Mouse (Mus musculus): ENCODE data around the gene Stub1. TPM values are rescaled to one million over a fixed set of nuclear protein-coding genes. Genes with fewer than 3 reads are reported as not detected.
A peak's percentile ranks its signal among the peaks of the same experiment; 100 is the strongest.

The Stub1 gene
- polyA plus RNA-seq, 1 experiment from 2014 or later: 114 TPM

GRCm38 (mm10) chr17:25867836-25868600 lies 34.8 kb upstream of the Stub1 start:
- peaks cover 20% of the 10 kb centered on the region for H3K36me3 ChIP-seq (replicated peaks)
- peak overlapping the region; percentile 66 for H3K9ac ChIP-seq
- peak; percentile 53 for ATAC-seq (ENCODE audit: insufficient read depth)
- WGBS (ENCODE audit: insufficient replicate concordance): under 1% methylated on average over 42 of the region's 42 CpGs
- peak overlapping the region; percentile 88 for H3K4me2 ChIP-seq
- peak overlapping the region; percentile 69 for H3K4me3 ChIP-seq (replicated peaks)
- H3K9me3 ChIP-seq (replicated peaks): no peaks in the 10 kb centered on the region
- H3K4me1 ChIP-seq (replicated peaks): peaks cover 32% of the 10 kb centered on the region
- no peaks in the 10 kb centered on the region for H3K27me3 ChIP-seq
- peak overlapping the region; percentile 77 for H3K27ac ChIP-seq (replicated peaks)

DNA sequence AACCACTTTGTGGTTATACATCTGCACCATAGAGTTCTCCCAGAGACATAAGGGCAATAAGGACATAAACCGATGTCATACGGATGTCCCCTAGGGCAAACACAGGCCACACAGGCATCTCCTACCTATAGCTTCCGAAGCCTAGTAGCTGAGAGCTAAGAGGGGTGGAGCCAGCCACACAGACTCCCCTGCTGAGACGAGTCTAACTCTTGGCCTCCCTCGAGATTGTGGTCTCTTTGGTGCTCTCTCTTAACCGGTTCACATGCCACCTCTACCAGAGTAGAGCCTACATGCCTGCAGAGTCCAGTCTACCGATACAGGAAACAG lies 34.3 kb upstream of the Stub1 start:
- peak; percentile 33 for ATAC-seq (ENCODE audit: insufficient read depth)
- 4% methylated on average over 7 of the region's 7 CpGs for WGBS (ENCODE audit: insufficient replicate concordance)
- H3K27ac ChIP-seq (replicated peaks): peak overlapping the region; percentile 77
- peak overlapping the region; percentile 88 for H3K4me2 ChIP-seq
- no peaks in the 10 kb centered on the region for H3K27me3 ChIP-seq
- peak overlapping the region; percentile 69 for H3K4me3 ChIP-seq (replicated peaks)
- peak overlapping the region; percentile 66 for H3K9ac ChIP-seq
- H3K4me1 ChIP-seq (replicated peaks): peaks cover 34% of the 10 kb centered on the region
- no peaks in the 10 kb centered on the region for H3K9me3 ChIP-seq (replicated peaks)
- H3K36me3 ChIP-seq (replicated peaks): peaks cover 20% of the 10 kb centered on the region

GRCm38 (mm10) chr17:25866172-25866571 lies 33.0 kb upstream of the Stub1 start:
- Histone ChIP-seq H3K36me3 (replicated peaks) (peaks cover 20% of the 10 kb centered on the region), H3K4me3 (replicated peaks) (no peak overlapping the region), H3K9me3 (replicated peaks) (no peaks in the 10 kb centered on the region), H3K4me2 (peak overlapping the region; percentile 88; the same call in 1 of the 2 replicates), H3K4me1 (replicated peaks) (peaks cover 46% of the 10 kb centered on the region), H3K9ac (no peak overlapping the region), H3K27me3 (no peaks in the 10 kb centered on the region), H3K27ac (replicated peaks) (no peak overlapping the region)
- ATAC-seq (ENCODE audit: insufficient read depth): no peak
- 69% methylated on average over 3 of the region's 3 CpGs for WGBS (ENCODE audit: insufficient replicate concordance)

DNA sequence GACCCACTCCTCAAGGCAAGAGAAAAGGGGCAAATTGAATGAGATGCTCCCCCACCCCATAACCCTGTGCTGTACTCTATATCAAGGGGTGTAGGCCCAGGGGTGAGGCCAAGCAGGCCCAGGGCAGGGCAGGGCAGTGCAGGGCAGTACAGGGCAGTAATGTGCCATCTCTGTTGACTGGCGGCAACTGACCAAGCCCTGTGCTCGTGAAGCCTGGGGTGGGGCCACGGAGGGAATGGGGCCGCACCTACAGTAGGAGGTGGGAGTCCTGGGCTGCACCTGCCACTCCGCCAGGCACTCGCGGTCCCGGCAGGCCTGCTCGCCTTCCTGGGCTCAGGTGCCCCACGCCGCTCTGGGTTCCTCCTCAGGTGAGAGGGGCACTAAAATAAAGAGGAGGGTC lies 32.1 kb upstream of the Stub1 start:
- H3K4me2 ChIP-seq: no peak overlapping the region
- no peak overlapping the region for H3K27ac ChIP-seq (replicated peaks)
- peaks cover 20% of the 10 kb centered on the region for H3K36me3 ChIP-seq (replicated peaks)
- no peak overlapping the region for H3K4me3 ChIP-seq (replicated peaks)
- H3K27me3 ChIP-seq: no peaks in the 10 kb centered on the region
- peaks cover 54% of the 10 kb centered on the region for H3K4me1 ChIP-seq (replicated peaks)
- no peak for ATAC-seq (ENCODE audit: insufficient read depth)
- no peak overlapping the region for H3K9ac ChIP-seq
- H3K9me3 ChIP-seq (replicated peaks): no peaks in the 10 kb centered on the region
- 81% methylated on average over 11 of the region's 11 CpGs for WGBS (ENCODE audit: insufficient replicate concordance)

- H3K36me3 ChIP-seq (replicated peaks): peaks cover 20% of the 10 kb centered on the region
- ATAC-seq (ENCODE audit: insufficient read depth): no peak
- peaks cover 63% of the 10 kb centered on the region for H3K4me1 ChIP-seq (replicated peaks)
- no peaks in the 10 kb centered on the region for H3K9me3 ChIP-seq (replicated peaks)
- 85% methylated on average over 14 of the region's 14 CpGs for WGBS (ENCODE audit: insufficient replicate concordance)
- no peaks in the 10 kb centered on the region for H3K27me3 ChIP-seq
- H3K4me2 ChIP-seq: no peak overlapping the region
- no peak overlapping the region for H3K27ac ChIP-seq (replicated peaks)
- H3K9ac ChIP-seq: no peak overlapping the region
- no peak overlapping the region for H3K4me3 ChIP-seq (replicated peaks)
Observed at GRCm38 (mm10) chr17:25864311-25864710, 31.1 kb upstream of the Stub1 start.

GRCm38 (mm10) chr17:25863681-25864080 lies 30.5 kb upstream of the Stub1 start:
- Histone ChIP-seq H3K36me3 (replicated peaks) (peaks cover 20% of the 10 kb centered on the region), H3K4me3 (replicated peaks) (no peak overlapping the region), H3K9me3 (replicated peaks) (no peaks in the 10 kb centered on the region), H3K4me1 (replicated peaks) (peaks cover 59% of the 10 kb centered on the region), H3K27me3 (no peaks in the 10 kb centered on the region), H3K9ac (no peak overlapping the region), H3K27ac (replicated peaks) (no peak overlapping the region), H3K4me2 (no peak overlapping the region)
- ATAC-seq (ENCODE audit: insufficient read depth): no peak
- 79% methylated on average over 6 of the region's 6 CpGs for WGBS (ENCODE audit: insufficient replicate concordance)

DNA sequence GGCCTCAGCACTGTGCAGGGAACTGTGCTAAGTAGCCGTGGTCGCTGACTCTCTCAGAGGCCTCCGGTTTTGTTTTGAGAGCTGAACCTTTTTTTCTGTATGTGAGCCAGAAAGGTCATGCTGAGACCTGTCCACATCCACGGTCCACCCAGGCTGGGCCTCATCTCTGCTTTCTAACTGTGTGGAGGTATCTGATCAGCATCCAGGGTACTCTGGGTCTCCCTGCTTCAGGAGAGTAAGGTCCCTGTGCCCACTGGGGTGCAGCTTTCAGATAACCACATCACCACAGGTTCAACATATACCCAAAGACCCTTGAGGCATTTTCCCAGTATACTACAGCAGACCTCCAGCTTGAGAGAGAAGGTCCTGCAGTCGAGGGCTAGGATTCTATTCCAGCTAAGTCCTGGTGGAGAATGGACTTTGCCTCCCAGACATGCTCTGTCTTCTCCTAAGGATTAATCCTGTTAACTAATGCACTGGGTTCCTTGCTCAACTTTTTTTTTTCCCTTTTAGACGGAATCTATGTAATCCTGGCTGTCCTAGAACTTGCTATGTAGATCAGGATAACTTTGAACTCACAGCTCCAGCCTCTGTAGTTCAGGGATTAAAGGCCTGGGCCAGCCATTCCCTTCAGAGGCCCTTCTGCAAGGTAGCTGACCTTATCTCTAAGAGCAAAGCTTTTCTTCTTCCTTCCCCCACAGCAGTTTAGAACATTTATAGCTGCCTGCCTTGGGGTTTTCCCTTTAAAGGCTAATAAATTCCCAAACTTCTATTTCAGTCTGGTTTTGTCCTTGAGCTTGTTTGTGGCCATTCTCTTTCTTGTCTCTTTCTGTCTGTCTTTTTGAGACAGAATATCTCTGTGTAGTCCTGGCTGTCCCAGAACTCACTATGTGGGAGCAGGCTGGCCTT lies 28.8 kb upstream of the Stub1 start:
- Histone ChIP-seq H3K4me3 (replicated peaks) (peak overlapping the region; percentile 80), H3K36me3 (replicated peaks) (peaks cover 20% of the 10 kb centered on the region), H3K4me1 (replicated peaks) (peaks cover 48% of the 10 kb centered on the region), H3K27me3 (no peaks in the 10 kb centered on the region), H3K9me3 (replicated peaks) (no peaks in the 10 kb centered on the region), H3K4me2 (peak overlapping the region; percentile 98), H3K9ac (peak overlapping the region; percentile 75), H3K27ac (replicated peaks) (peak overlapping the region; percentile 68)
- WGBS (ENCODE audit: insufficient replicate concordance): 7% methylated on average over 6 of the region's 6 CpGs
- peak; percentile 12; the same call in 1 of the 2 replicates for ATAC-seq (ENCODE audit: insufficient read depth)

DNA sequence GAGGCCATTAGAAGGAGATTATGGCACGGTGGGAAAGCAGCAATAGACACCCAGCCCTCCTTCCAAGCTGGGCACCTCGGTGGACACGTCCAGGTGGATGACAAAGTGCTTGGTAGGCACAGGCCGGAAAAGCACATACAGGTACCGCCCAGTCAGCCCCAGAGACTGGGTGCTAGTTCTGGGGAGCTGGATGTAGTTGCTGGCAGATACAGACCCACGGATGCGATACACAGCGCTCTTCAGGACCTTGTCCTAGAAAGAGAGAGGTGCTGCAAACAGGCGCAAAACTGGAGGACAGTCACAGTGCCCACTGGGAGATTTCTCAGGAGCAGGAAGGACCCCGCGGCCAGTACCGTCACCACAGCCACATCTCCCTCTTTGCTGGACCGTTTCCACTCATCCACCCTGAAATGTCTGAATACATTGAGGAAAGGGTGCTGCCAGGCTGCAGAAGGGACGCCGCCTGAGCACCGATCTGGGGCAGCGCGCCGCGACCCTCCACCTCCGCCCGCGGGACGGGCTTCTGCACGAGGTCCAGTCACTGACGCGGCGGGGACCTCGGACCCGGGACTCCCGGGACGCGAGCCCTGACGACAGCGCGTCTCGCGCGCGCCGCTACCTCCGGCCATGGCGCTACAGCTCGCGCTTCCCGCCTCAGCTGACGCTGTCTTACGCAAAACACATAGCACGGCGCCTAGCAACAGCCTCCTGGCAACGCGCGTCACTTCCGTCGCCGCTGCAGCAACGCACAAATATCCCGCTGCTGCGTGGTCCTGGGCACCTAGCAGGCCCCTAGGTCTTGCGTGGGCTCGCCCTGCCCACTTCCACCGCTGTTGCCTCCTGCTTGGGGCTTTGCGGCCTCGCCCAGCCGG lies 27.9 kb upstream of the Stub1 start, which contains the start of gene Wdr90:
Wdr90 (minus strand) TSS at position 670 of the 872 bp plus-strand sequence.
- Histone ChIP-seq H3K4me1 (replicated peaks) (peaks cover 39% of the 10 kb centered on the region), H3K9me3 (replicated peaks) (no peaks in the 10 kb centered on the region), H3K4me3 (replicated peaks) (peak within 1 kb of the TSS; percentile 80), H3K9ac (peak within 1 kb of the TSS; percentile 75), H3K27me3 (no peaks in the 10 kb centered on the region), H3K4me2 (peak within 1 kb of the TSS; percentile 98), H3K27ac (replicated peaks) (peak within 1 kb of the TSS; percentile 68), H3K36me3 (replicated peaks) (peaks cover 20% of the 10 kb centered on the region)
- 4% methylated on average over 65 of the region's 65 CpGs for WGBS (ENCODE audit: insufficient replicate concordance)
- peak; percentile 85 for ATAC-seq (ENCODE audit: insufficient read depth)

DNA sequence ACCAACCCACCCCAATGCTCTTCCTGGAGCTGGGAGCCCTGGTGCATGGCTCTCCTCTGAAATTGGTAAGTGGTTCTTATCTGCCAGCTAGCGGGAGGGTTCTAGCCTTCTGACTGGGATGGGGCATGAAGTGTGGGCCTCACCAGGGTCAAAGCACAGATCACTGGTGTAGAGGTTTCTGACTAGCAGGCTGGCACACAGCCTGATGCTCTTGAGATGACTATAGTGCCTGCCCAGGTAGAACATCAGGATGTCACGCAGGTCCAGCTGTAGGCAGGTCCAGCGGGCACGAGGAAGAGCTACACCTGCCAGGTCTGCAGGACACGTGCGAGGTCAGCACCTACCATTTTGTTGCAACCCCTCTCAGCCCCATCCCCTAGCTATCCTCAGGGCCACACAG lies 27.0 kb upstream of the Stub1 start:
- Histone ChIP-seq H3K4me1 (replicated peaks) (peaks cover 36% of the 10 kb centered on the region), H3K36me3 (replicated peaks) (peaks cover 22% of the 10 kb centered on the region), H3K4me3 (replicated peaks) (peak overlapping the region; percentile 80), H3K9me3 (replicated peaks) (no peaks in the 10 kb centered on the region), H3K27me3 (no peaks in the 10 kb centered on the region), H3K4me2 (peak overlapping the region; percentile 98), H3K9ac (peak overlapping the region; percentile 75; the same call in 1 of the 2 replicates), H3K27ac (replicated peaks) (no peak overlapping the region)
- no peak for ATAC-seq (ENCODE audit: insufficient read depth)
- 80% methylated on average over 6 of the region's 6 CpGs for WGBS (ENCODE audit: insufficient replicate concordance)

DNA sequence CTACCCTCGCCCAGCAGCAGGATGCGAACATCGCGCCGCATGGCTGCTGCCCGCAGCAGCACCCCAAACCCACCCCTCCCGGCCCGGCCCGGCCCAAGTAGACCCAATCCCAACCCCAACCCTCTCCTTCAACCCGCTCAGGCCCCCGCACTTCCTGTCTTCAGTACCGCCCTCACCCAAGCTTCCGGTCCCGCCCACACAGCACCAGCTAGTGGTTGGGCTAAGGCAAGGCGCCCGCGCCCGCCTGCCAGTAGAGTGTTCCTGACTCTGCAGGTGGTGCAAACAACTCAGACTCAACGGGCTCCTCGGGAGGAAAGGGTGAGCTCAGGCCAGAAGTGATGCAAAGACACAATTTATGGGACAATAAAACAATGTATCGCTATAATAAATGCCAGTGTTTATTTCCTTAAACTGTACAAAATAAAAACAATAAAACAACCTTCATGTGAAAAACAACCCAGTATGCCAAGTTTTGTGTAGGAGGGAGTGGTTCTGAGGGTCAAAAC lies 11.2 kb upstream of the Stub1 start, which contains the start of gene Rhot2:
Rhot2 (minus strand) TSS at position 456 of the 506 bp plus-strand sequence.
- H3K4me1 ChIP-seq (replicated peaks): peaks cover 47% of the 10 kb centered on the region
- WGBS (ENCODE audit: insufficient replicate concordance): 1% methylated on average over 21 of the region's 21 CpGs
- peaks cover 66% of the 10 kb centered on the region for H3K36me3 ChIP-seq (replicated peaks)
- H3K9me3 ChIP-seq (replicated peaks): no peaks in the 10 kb centered on the region
- peak within 1 kb of the TSS; percentile 90 for H3K27ac ChIP-seq (replicated peaks)
- peak; percentile 89 for ATAC-seq (ENCODE audit: insufficient read depth)
- peak within 1 kb of the TSS; percentile 93 for H3K4me3 ChIP-seq (replicated peaks)
- H3K27me3 ChIP-seq: no peaks in the 10 kb centered on the region
- peak within 1 kb of the TSS; percentile 88 for H3K4me2 ChIP-seq
- H3K9ac ChIP-seq: peak within 1 kb of the TSS; percentile 85

All from liver, embryonic 15.5 days (tissue).